Mouse (Mus musculus): ENCODE data around the gene Tnfrsf19. TPM values are rescaled to one million over a fixed set of nuclear protein-coding genes. Genes with fewer than 3 reads are reported as not detected.

The Tnfrsf19 gene
- polyA plus RNA-seq, 1 experiment from 2014 or later, result 4.7 TPM

DNA sequence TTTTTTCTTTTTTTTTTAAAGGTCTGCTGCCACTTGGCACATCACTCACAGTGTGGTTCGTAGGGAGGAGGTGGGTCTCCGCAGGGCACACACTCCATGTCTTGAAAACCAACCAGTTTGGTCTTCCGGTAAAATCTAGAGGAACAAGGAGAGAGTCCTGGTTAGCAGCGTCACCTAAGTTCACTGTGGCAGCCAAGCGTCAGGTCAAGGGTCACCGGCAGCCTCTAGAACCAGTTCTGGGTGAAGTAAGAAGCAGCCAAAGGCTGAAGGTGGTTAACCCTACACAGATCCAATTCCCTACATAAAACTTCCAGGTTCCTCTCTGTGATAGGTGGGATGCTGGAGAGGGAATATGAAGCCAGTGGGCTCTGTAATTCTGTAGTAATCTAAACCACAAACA is 49.7 kb downstream of the Tnfrsf19 start:
- Histone ChIP-seq H3K9me3 (ENCODE audit: control insufficient read depth) (no peaks in the 10 kb centered on the region), H3K4me3 (ENCODE audit: low read depth, low read length) (no peak overlapping the region), H3K4me1 (replicated peaks; ENCODE audit: control insufficient read depth, insufficient read depth, low read length) (no peaks in the 10 kb centered on the region), H3K27me3 (replicated peaks; ENCODE audit: control insufficient read depth, insufficient read depth, low read length) (no peaks in the 10 kb centered on the region), H3K9ac (ENCODE audit: low read depth, low read length) (no peak overlapping the region), H3K4me2 (replicated peaks; ENCODE audit: low read depth) (no peak overlapping the region), H3K27ac (ENCODE audit: low read depth, low read length) (no peak overlapping the region), H3K36me3 (ENCODE audit: control insufficient read depth, insufficient read depth) (no peaks in the 10 kb centered on the region)
- 80% methylated on average over 6 of the region's 6 CpGs for WGBS
- TF ChIP-seq CTCF (IDR thresholded peaks at IDR 0.05; ENCODE audit: low read depth), result no peak
- ATAC-seq, result no peak

DNA sequence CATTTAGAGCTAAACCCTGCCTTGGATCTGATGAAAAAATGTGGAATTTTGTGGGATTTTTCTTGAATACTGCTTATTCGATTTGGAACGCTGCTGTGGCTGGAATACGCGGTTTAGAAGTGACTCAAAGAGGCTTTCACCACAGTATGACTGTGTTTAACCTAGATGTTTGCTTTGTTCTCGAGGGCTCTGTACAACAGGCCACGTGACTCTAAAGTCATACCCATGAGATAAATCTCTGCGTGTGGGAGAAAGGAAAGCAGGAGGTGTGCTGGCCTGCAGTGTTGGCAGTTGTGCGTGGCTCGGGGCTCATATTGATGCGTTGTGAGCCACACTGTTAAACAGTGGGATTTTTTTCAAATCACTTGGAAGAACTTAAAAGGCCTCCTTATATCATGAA is 52.8 kb downstream of the Tnfrsf19 start:
- no peak for TF ChIP-seq CTCF (IDR thresholded peaks at IDR 0.05; ENCODE audit: low read depth)
- Histone ChIP-seq H3K9ac (ENCODE audit: low read depth, low read length) (no peak overlapping the region), H3K9me3 (ENCODE audit: control insufficient read depth) (no peaks in the 10 kb centered on the region), H3K4me1 (replicated peaks; ENCODE audit: control insufficient read depth, insufficient read depth, low read length) (peaks cover 5% of the 10 kb centered on the region; the same call in 1 of the 2 replicates), H3K27ac (ENCODE audit: low read depth, low read length) (no peak overlapping the region), H3K4me3 (ENCODE audit: low read depth, low read length) (no peak overlapping the region), H3K4me2 (replicated peaks; ENCODE audit: low read depth) (peak overlapping the region; percentile 3; the same call in 1 of the 2 replicates), H3K36me3 (ENCODE audit: control insufficient read depth, insufficient read depth) (no peaks in the 10 kb centered on the region), H3K27me3 (replicated peaks; ENCODE audit: control insufficient read depth, insufficient read depth, low read length) (no peaks in the 10 kb centered on the region)
- 25% methylated on average over 10 of the region's 10 CpGs for WGBS
- ATAC-seq, result no peak

DNA sequence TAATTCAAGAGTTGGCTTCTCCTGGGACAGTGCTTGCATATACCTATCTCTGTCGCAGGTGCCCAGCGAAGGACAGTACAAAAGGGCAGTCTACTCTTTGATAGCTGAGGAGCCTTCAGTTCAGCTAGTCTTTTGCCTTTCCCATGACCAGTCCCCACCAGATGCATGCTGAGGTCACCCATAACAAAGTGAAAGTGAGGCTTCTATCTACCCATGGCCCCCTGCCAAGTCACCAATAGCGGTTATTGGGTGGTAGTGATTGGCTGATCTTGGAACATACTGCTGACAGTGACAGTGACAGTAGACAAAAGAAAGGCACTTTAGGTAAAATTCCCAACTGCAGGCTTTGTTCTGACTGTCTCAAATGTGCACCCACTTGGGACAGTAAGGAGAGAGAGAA is 53.2 kb downstream of the Tnfrsf19 start:
- H3K9ac ChIP-seq (ENCODE audit: low read depth, low read length), result no peak overlapping the region
- H3K27me3 ChIP-seq (replicated peaks; ENCODE audit: control insufficient read depth, insufficient read depth, low read length), result no peaks in the 10 kb centered on the region
- peak overlapping the region; percentile 3; the same call in 1 of the 2 replicates for H3K4me2 ChIP-seq (replicated peaks; ENCODE audit: low read depth)
- no peaks in the 10 kb centered on the region for H3K36me3 ChIP-seq (ENCODE audit: control insufficient read depth, insufficient read depth)
- TF ChIP-seq CTCF (IDR thresholded peaks at IDR 0.05; ENCODE audit: low read depth), result no peak
- H3K27ac ChIP-seq (ENCODE audit: low read depth, low read length), result no peak overlapping the region
- peaks cover 6% of the 10 kb centered on the region; the same call in 1 of the 2 replicates for H3K4me1 ChIP-seq (replicated peaks; ENCODE audit: control insufficient read depth, insufficient read depth, low read length)
- H3K4me3 ChIP-seq (ENCODE audit: low read depth, low read length), result no peak overlapping the region
- H3K9me3 ChIP-seq (ENCODE audit: control insufficient read depth), result no peaks in the 10 kb centered on the region
- ATAC-seq, result peak; percentile 28; the same call in 1 of the 2 replicates
- WGBS, result 69% methylated on average over 3 of the region's 3 CpGs

DNA sequence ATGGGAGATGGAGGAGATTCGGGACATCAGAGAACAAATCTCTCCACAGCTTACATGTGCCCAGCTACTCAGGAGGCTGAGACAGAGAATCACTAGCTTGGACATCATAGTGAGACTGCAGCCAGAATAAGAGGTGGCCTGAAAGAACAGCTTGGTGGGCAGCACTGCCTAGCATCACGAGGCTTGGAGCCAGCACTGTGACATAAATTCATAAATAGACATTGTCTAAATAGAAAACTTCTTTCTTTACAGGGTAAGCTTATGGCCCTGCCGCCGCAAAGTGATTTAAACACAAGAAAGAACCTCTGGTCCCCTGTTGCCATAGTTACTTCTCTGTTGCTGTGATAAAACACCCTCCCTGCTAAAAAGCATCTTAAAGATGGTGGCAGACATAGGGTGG is 54.1 kb downstream of the Tnfrsf19 start:
- Histone ChIP-seq H3K27me3 (replicated peaks; ENCODE audit: control insufficient read depth, insufficient read depth, low read length) (no peaks in the 10 kb centered on the region), H3K4me1 (replicated peaks; ENCODE audit: control insufficient read depth, insufficient read depth, low read length) (peaks cover 6% of the 10 kb centered on the region; the same call in 1 of the 2 replicates), H3K9ac (ENCODE audit: low read depth, low read length) (no peak overlapping the region), H3K27ac (ENCODE audit: low read depth, low read length) (no peak overlapping the region), H3K9me3 (ENCODE audit: control insufficient read depth) (no peaks in the 10 kb centered on the region), H3K36me3 (ENCODE audit: control insufficient read depth, insufficient read depth) (no peaks in the 10 kb centered on the region), H3K4me3 (ENCODE audit: low read depth, low read length) (no peak overlapping the region), H3K4me2 (replicated peaks; ENCODE audit: low read depth) (no peak overlapping the region)
- 78% methylated on average over 4 of the region's 4 CpGs for WGBS
- no peak for ATAC-seq
- no peak for TF ChIP-seq CTCF (IDR thresholded peaks at IDR 0.05; ENCODE audit: low read depth)

DNA sequence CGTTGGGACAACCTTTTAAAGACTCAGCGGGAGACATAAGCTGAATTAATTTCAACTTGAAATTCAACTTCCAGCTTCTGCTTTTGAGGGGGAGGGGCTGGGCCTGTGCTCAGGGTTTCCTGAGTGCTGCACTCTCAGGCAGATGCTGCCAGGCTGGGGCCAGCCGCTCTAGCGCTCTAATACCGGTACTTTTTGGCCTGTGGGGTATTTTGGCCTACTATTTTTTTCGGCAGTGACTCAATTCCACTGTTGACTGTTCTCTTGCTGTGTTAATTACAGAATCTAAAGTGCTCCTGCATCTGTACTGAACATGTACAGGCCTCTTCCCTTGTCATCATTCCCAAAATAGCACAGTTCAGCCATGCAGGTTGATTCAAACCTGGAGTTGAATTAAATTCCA is 58.1 kb downstream of the Tnfrsf19 start:
- Histone ChIP-seq H3K4me1 (replicated peaks; ENCODE audit: control insufficient read depth, insufficient read depth, low read length) (peaks cover 8% of the 10 kb centered on the region; the same call in 1 of the 2 replicates), H3K27ac (ENCODE audit: low read depth, low read length) (no peak overlapping the region), H3K9ac (ENCODE audit: low read depth, low read length) (no peak overlapping the region), H3K27me3 (replicated peaks; ENCODE audit: control insufficient read depth, insufficient read depth, low read length) (no peaks in the 10 kb centered on the region), H3K9me3 (ENCODE audit: control insufficient read depth) (no peaks in the 10 kb centered on the region), H3K4me3 (ENCODE audit: low read depth, low read length) (no peak overlapping the region), H3K4me2 (replicated peaks; ENCODE audit: low read depth) (no peak overlapping the region), H3K36me3 (ENCODE audit: control insufficient read depth, insufficient read depth) (no peaks in the 10 kb centered on the region)
- ATAC-seq, result no peak
- WGBS, result 65% methylated on average over 6 of the region's 6 CpGs
- TF ChIP-seq CTCF (IDR thresholded peaks at IDR 0.05; ENCODE audit: low read depth), result no peak

DNA sequence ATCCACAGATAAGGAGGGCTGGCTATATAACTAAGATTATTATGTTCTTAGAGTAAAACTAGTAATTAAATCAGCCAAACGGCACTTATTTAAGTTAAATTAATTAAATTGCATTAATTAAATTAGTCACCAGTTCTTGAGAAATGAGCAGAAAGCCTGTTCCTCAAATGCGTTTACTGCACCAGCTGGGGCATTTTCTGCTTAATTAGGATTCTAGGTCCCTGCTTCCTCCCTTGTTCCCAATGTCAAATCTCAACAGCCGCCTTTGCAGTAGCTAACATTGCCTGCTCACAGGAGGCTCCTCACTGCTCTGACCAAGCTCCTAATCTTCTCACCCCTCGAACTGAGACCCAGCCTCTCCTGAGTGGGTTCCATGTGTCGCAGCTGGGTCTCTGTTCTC is 59.4 kb downstream of the Tnfrsf19 start:
- WGBS, result 89% methylated on average over 5 of the region's 5 CpGs
- Histone ChIP-seq H3K9ac (ENCODE audit: low read depth, low read length) (no peak overlapping the region), H3K9me3 (ENCODE audit: control insufficient read depth) (no peaks in the 10 kb centered on the region), H3K4me3 (ENCODE audit: low read depth, low read length) (no peak overlapping the region), H3K27ac (ENCODE audit: low read depth, low read length) (no peak overlapping the region), H3K4me1 (replicated peaks; ENCODE audit: control insufficient read depth, insufficient read depth, low read length) (peaks cover 8% of the 10 kb centered on the region; the same call in 1 of the 2 replicates), H3K27me3 (replicated peaks; ENCODE audit: control insufficient read depth, insufficient read depth, low read length) (no peaks in the 10 kb centered on the region), H3K4me2 (replicated peaks; ENCODE audit: low read depth) (no peak overlapping the region), H3K36me3 (ENCODE audit: control insufficient read depth, insufficient read depth) (no peaks in the 10 kb centered on the region)
- ATAC-seq, result no peak
- TF ChIP-seq CTCF (IDR thresholded peaks at IDR 0.05; ENCODE audit: low read depth), result no peak

DNA sequence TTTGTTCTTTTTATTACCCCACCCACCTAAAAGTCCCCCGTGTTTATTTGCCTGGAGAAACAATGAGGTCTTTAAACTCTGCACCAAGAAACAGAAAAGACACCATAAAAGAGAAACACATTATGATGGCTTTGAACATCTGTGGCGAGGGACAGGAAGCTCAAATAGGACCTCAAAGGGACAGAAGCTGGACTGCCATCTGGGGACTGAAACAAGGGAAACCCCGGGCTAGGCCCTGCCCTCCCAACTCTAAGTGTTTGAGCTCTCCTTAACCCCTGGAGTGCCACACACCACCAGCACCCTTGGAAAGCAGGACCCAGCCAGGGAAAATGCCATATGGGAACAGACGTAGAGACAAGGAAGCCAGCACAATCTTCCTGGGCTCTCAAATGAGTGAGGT is 61.2 kb downstream of the Tnfrsf19 start:
- no peak overlapping the region for H3K27ac ChIP-seq (ENCODE audit: low read depth, low read length)
- peaks cover 8% of the 10 kb centered on the region; the same call in 1 of the 2 replicates for H3K4me1 ChIP-seq (replicated peaks; ENCODE audit: control insufficient read depth, insufficient read depth, low read length)
- WGBS, result 30% methylated on average over 4 of the region's 4 CpGs
- no peaks in the 10 kb centered on the region for H3K27me3 ChIP-seq (replicated peaks; ENCODE audit: control insufficient read depth, insufficient read depth, low read length)
- no peak; the same call in 1 of the 2 replicates for ATAC-seq
- H3K36me3 ChIP-seq (ENCODE audit: control insufficient read depth, insufficient read depth), result no peaks in the 10 kb centered on the region
- H3K9ac ChIP-seq (ENCODE audit: low read depth, low read length), result no peak overlapping the region
- no peak overlapping the region for H3K4me3 ChIP-seq (ENCODE audit: low read depth, low read length)
- H3K4me2 ChIP-seq (replicated peaks; ENCODE audit: low read depth), result no peak overlapping the region
- H3K9me3 ChIP-seq (ENCODE audit: control insufficient read depth), result no peaks in the 10 kb centered on the region
- no peak for TF ChIP-seq CTCF (IDR thresholded peaks at IDR 0.05; ENCODE audit: low read depth)
